Mouse (Mus musculus) MEL (cell line): ENCODE results near the gene Dlec1. TPM values are rescaled to one million over a fixed set of nuclear protein-coding genes. Genes with fewer than 3 reads are reported as not detected.

Experiments used
- DNase-seq: peaks from one replicate; pipeline ENCODE4 v3.0.0; 2011; ENCODE audit warnings: low read depth, low spot score
- H3K27ac ChIP-seq: 2 replicates; pipeline ENCODE4 v1.5.1; 2012; ENCODE audit warnings: low read depth, mild to moderate bottlenecking, control low read depth, low read length, moderate library complexity; ENCODE audit not compliant: control insufficient read depth
- H3K27me3 ChIP-seq, 2 experiments: fragments of 150-350 bp in 1 of 2; sonication (generic) in 1 of 2; 2 replicates each; pipeline ENCODE4 v1.6.1; 2012; ENCODE audit warnings: low read length in 2 of 2, mild to moderate bottlenecking in 2 of 2, improper control_type of control experiment in 1 of 2, moderate library complexity in 1 of 2; ENCODE audit not compliant: insufficient read depth in 2 of 2, control insufficient read depth in 1 of 2
- H3K36me3 ChIP-seq, 2 experiments: 2 replicates each; pipeline ENCODE4 v1.6.1; 2012 to 2014; ENCODE audit warnings: low read length in 2 of 2, improper control_type of control experiment in 1 of 2, inconsistent platforms in 1 of 2, mild to moderate bottlenecking in 1 of 2; ENCODE audit not compliant: insufficient read depth in 2 of 2, control insufficient read depth in 1 of 2
- H3K4me1 ChIP-seq, 2 experiments: fragments of 150-350 bp in 1 of 2; sonication (generic) in 1 of 2; 2 replicates each; pipeline ENCODE4 v1.6.1; 2012; ENCODE audit warnings: low read length in 2 of 2, improper control_type of control experiment in 1 of 2, mild to moderate bottlenecking in 1 of 2; ENCODE audit not compliant: insufficient read depth in 2 of 2, control insufficient read depth in 1 of 2
- H3K4me3 ChIP-seq, 2 experiments: fragments of 150-350 bp in 1 of 2; sonication (generic) in 1 of 2; 2 replicates each; pipeline ENCODE4 v1.5.1; 2012; ENCODE audit warnings: low read depth in 2 of 2, low read length in 2 of 2, mild to moderate bottlenecking in 2 of 2, moderate library complexity in 2 of 2, control low read depth in 1 of 2, improper control_type of control experiment in 1 of 2; ENCODE audit not compliant: control insufficient read depth in 1 of 2, insufficient read depth in 1 of 2
- H3K79me2 ChIP-seq: 2 replicates; pipeline ENCODE4 v1.6.1; 2012; ENCODE audit warnings: mild to moderate bottlenecking, low read length, moderate library complexity; ENCODE audit not compliant: control insufficient read depth, poor library complexity, insufficient read depth
- H3K9ac ChIP-seq: 2 replicates; pipeline ENCODE4 v1.6.1; 2012; ENCODE audit warnings: low read depth, mild to moderate bottlenecking, control low read depth, low read length, moderate library complexity; ENCODE audit not compliant: control insufficient read depth, poor library complexity, severe bottlenecking
- H3K9me3 ChIP-seq: fragments of 150-350 bp; sonication (generic); replicated peaks from 2 replicates; pipeline ENCODE4 v1.6.1; 2012; ENCODE audit warnings: mild to moderate bottlenecking, low read length, improper control_type of control experiment, moderate library complexity; ENCODE audit not compliant: insufficient read depth
- CHD1 ChIP-seq: IDR thresholded peaks from 2 replicates; pipeline ENCODE4 v1.6.1; 2012; ENCODE audit warnings: low read depth, mild to moderate bottlenecking, inconsistent platforms, low read length, improper control_type of control experiment
- CHD2 ChIP-seq: IDR thresholded peaks from 2 replicates; pipeline ENCODE4 v1.6.1; 2011; ENCODE audit warnings: low read length, improper control_type of control experiment
- ELF1 ChIP-seq: IDR thresholded peaks from 2 replicates; pipeline ENCODE4 v1.6.1; 2014; ENCODE audit warnings: low read depth, mild to moderate bottlenecking, inconsistent platforms, low read length, improper control_type of control experiment, moderate library complexity
- GABPA ChIP-seq: IDR thresholded peaks from 2 replicates; pipeline ENCODE4 v1.6.1; 2012; ENCODE audit warnings: low read depth, mild to moderate bottlenecking, inconsistent platforms, low read length, improper control_type of control experiment, moderate library complexity
- GATA1 ChIP-seq: IDR thresholded peaks from 2 replicates; pipeline ENCODE4 v1.6.1; 2011; ENCODE audit warnings: low read depth, low read length, improper control_type of control experiment
- JUND ChIP-seq: IDR thresholded peaks from 2 replicates; pipeline ENCODE4 v1.6.1; 2011; ENCODE audit warnings: low read depth, mild to moderate bottlenecking, improper control_type of control experiment, low read length
- KAT2A ChIP-seq: conservative IDR thresholded peaks from 2 replicates; pipeline ENCODE4 v1.6.1; 2012; ENCODE audit warnings: low read depth, low read length, improper control_type of control experiment, inconsistent platforms
- MAFK ChIP-seq: IDR thresholded peaks from 2 replicates; pipeline ENCODE4 v1.6.1; 2011; ENCODE audit warnings: low read depth, mild to moderate bottlenecking, low read length, improper control_type of control experiment, borderline replicate concordance
- MAX ChIP-seq: IDR thresholded peaks from 2 replicates; pipeline ENCODE4 v1.6.1; 2011; ENCODE audit warnings: low read length, improper control_type of control experiment
- MEF2A ChIP-seq: IDR thresholded peaks from 2 replicates; pipeline ENCODE4 v1.6.1; 2014; ENCODE audit warnings: low read depth, mild to moderate bottlenecking, inconsistent platforms, low read length, improper control_type of control experiment; ENCODE audit not compliant: poor library complexity, insufficient replicate concordance, severe bottlenecking; ENCODE audit errors: extremely low read depth
- MYB ChIP-seq: IDR thresholded peaks from 2 replicates; pipeline ENCODE4 v1.6.1; 2011; ENCODE audit warnings: mild to moderate bottlenecking, low read depth, low read length, improper control_type of control experiment
- MYC ChIP-seq: IDR thresholded peaks from 2 replicates; pipeline ENCODE4 v1.6.1; 2011; ENCODE audit warnings: low read depth, mild to moderate bottlenecking, low read length, improper control_type of control experiment, moderate library complexity
- NRF1 ChIP-seq: IDR thresholded peaks from 2 replicates; pipeline ENCODE4 v1.6.1; 2014; ENCODE audit warnings: low read depth, mild to moderate bottlenecking, inconsistent platforms, low read length, improper control_type of control experiment, moderate library complexity; ENCODE audit not compliant: poor library complexity, insufficient read depth, severe bottlenecking
- POLR2AphosphoS2 ChIP-seq: IDR thresholded peaks from 2 replicates; pipeline ENCODE4 v1.6.1; 2011; ENCODE audit warnings: low read length, improper control_type of control experiment
- POLR2AphosphoS5 ChIP-seq: IDR thresholded peaks from 2 replicates; pipeline ENCODE4 v1.6.1; 2012; ENCODE audit warnings: low read depth, borderline replicate concordance, mild to moderate bottlenecking, inconsistent platforms, low read length, moderate library complexity, mixed read lengths
- RAD21 ChIP-seq: IDR thresholded peaks from 2 replicates; pipeline ENCODE4 v1.6.1; 2011; ENCODE audit warnings: mild to moderate bottlenecking, low read depth, low read length, improper control_type of control experiment
- SMC3 ChIP-seq: IDR thresholded peaks from 2 replicates; pipeline ENCODE4 v1.6.1; 2011; ENCODE audit warnings: low read depth, low read length, improper control_type of control experiment
- TBP ChIP-seq: IDR thresholded peaks from 2 replicates; pipeline ENCODE4 v1.8.0; 2011; ENCODE audit warnings: low read depth, low read length, improper control_type of control experiment
- TCF12 ChIP-seq: IDR thresholded peaks from 2 replicates; pipeline ENCODE4 v1.6.1; 2014; ENCODE audit warnings: low read depth, mild to moderate bottlenecking, inconsistent platforms, low read length, improper control_type of control experiment, moderate library complexity
- USF1 ChIP-seq: IDR thresholded peaks from 2 replicates; pipeline ENCODE4 v1.6.1; 2014; ENCODE audit warnings: low read depth, mild to moderate bottlenecking, inconsistent platforms, low read length, improper control_type of control experiment, moderate library complexity
- ZC3H11A ChIP-seq: IDR thresholded peaks from 2 replicates; pipeline ENCODE4 v1.6.1; 2012; ENCODE audit warnings: low read depth, mild to moderate bottlenecking, inconsistent platforms, low read length, improper control_type of control experiment
- ZNF384 ChIP-seq: IDR thresholded peaks from 2 replicates; pipeline ENCODE4 v1.6.1; 2012; ENCODE audit warnings: low read depth, mild to moderate bottlenecking, inconsistent platforms, low read length, improper control_type of control experiment
- polyA plus RNA-seq, 2 experiments: library from polyadenylated mRNA; stranded (reverse) in 1 of 2; unstranded in 1 of 2; fragments of >175 nt in 1 of 2; fragments of >200 nt in 1 of 2; gene quantifications; 2 replicates each; pipeline versions ENCODE4 v1.2.1 to v1.2.4; 2012; ENCODE audit warnings: low replicate concordance in 2 of 2, low read depth in 1 of 2; ENCODE audit not compliant: insufficient read length in 2 of 2, insufficient read depth in 1 of 2, missing spikeins in 1 of 2
- total RNA-seq: library from RNA; depleted of rRNA; stranded (reverse); fragments of 300-350 nt; gene quantifications from 2 replicates; pipeline ENCODE4 v1.2.3, GENCODE M21; 2012

The Dlec1 gene
- total and polyA plus RNA-seq, 3 experiments: 0.22 TPM; not detected in 2

DNA sequence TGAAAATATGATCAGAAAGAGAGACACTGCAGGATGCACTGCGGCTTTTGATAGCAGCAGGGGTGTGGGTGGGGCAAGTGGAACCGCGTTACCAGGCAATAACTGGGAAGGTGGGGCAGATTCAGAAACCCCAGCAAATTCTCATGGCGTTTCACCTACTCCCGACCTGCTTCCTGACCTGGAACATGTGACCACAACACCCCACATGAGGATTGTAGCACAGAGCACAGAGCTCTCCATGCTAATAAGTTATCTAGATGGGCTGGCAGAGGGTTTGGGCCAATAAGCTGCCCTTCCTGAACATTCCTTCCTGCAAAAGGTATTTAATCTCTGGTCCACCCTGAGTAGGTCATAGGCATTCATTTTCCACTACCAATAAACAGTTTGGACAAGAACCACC lies 28.4 kb downstream of the Dlec1 start:
- no peaks in the 10 kb centered on the region for H3K9me3 ChIP-seq
- H3K79me2 ChIP-seq: no peaks in the 10 kb centered on the region
- no peak overlapping the region for H3K9ac ChIP-seq
- H3K36me3 ChIP-seq: no peaks in the 10 kb centered on the region
- peak; percentile 47 for DNase-seq
- H3K27ac ChIP-seq: no peak overlapping the region
- no peak for TF ChIP-seq ZNF384
- TF ChIP-seq GATA1: 0 out of 2 replicates have a peak, but pooled peaks have one; percentile 18
- no peak for TF ChIP-seq GABPA
- no peak for TF ChIP-seq JUND
- TF ChIP-seq TCF12: 0 out of 2 replicates have a peak, but pooled peaks have one; percentile 9
- H3K4me3 ChIP-seq: no peak overlapping the region
- H3K27me3 ChIP-seq: peaks cover 0 to 2% of the 10 kb centered on the region in 2 experiments; a peak in 2 of 4 replicates
- 0 out of 4 replicates have a peak, but pooled peaks cover 0 to 4% of the 10 kb centered on the region in 2 experiments for H3K4me1 ChIP-seq

DNA sequence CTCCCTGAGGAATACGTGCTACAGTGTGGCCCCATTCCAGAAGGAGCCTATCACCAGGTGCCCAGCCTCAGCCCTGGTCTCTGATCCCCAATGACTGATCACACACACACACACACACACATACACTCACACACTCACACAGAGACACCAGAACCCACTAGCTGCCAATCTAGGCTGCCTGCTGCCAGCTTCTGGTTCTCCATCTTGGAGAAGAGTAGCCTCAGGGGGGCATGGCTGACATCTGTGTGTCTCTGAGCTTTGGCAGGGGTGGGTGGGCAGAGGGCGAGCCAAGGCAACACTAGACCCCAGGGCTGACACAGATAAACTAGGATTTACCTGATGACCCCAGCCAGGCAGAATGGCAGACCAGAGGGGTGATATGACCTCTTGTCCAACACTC lies 36.6 kb downstream of the Dlec1 start:
- Histone ChIP-seq H3K27ac (no peak overlapping the region), H3K36me3 (no peaks in the 10 kb centered on the region), H3K9ac (no peak overlapping the region), H3K79me2 (no peaks in the 10 kb centered on the region), H3K9me3 (no peaks in the 10 kb centered on the region), H3K4me3 (no peak overlapping the region), H3K4me1 (no peaks in the 10 kb centered on the region), H3K27me3 (no peaks in the 10 kb centered on the region; a peak in 1 of 4 replicates)
- no peak for DNase-seq
- TF ChIP-seq MEF2A (no peak), NRF1 (no peak), ZC3H11A (no peak), MAX (no peak), SMC3 (no peak), MYC (no peak), JUND (no peak), CHD2 (no peak), ZNF384 (no peak), ELF1 (no peak)

DNA sequence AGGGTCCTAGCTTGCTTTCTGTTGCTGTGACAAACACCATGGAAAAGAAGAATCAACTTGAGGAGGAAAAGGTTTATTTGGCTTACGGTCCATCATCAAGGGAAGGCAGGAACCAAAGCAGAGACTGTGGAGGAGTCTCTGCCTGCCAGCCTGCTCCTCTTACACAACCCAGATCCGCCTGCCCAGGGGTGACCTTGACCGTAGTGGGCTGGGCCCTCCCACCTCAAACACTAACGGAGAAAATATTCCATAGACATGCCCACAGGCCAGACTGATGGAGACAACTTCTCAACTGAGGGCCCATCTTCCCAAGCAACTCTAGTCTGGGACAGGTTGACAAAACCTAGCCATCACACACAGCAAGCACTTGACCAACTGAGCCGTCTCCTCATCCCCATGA lies 39.8 kb downstream of the Dlec1 start:
- no peaks in the 10 kb centered on the region for H3K9me3 ChIP-seq
- no peaks in the 10 kb centered on the region for H3K79me2 ChIP-seq
- no peaks in the 10 kb centered on the region for H3K4me1 ChIP-seq
- no peaks in the 10 kb centered on the region; a peak in 1 of 4 replicates for H3K27me3 ChIP-seq
- H3K9ac ChIP-seq: no peak overlapping the region
- no peaks in the 10 kb centered on the region for H3K36me3 ChIP-seq
- TF ChIP-seq USF1 (no peak), ELF1 (no peak), MYB (no peak), TBP (no peak), MAFK (no peak), POLR2AphosphoS5 (no peak), POLR2AphosphoS2 (no peak), CHD1 (no peak), TCF12 (no peak), RAD21 (no peak), KAT2A (no peak), MEF2A (no peak), MAX (no peak)
- no peak for DNase-seq
- no peak overlapping the region for H3K4me3 ChIP-seq
- no peak overlapping the region for H3K27ac ChIP-seq
